Mouse (Mus musculus) liver, embryonic 16.5 days (tissue): ENCODE data around the gene Rad23a. TPM values are rescaled to one million over a fixed set of nuclear protein-coding genes. Genes with fewer than 3 reads are reported as not detected.

Experiments
- ATAC-seq: fragments of 200-750 bp; cut with Nextera tagmentation; 2 replicates; pipeline ENCODE4 v1.8.0; 2017; ENCODE audit warnings: low read depth, mild to moderate bottlenecking, moderate number of reproducible peaks, moderate library complexity
- H3K27ac ChIP-seq: fragments of 300-500 bp; sonication (generic); 2 replicates; pipeline ENCODE4 v1.5.1; 2014; ENCODE audit warnings: mild to moderate bottlenecking, low read length
- H3K27me3 ChIP-seq: fragments of 300-500 bp; sonication (generic); 2 replicates; pipeline ENCODE4 v1.6.1; 2014; ENCODE audit warnings: low read depth, low read length, mixed read lengths; ENCODE audit not compliant: control insufficient read depth, insufficient read depth
- H3K36me3 ChIP-seq: fragments of 300-500 bp; sonication (generic); 2 replicates; pipeline ENCODE4 v1.6.1; 2014; ENCODE audit warnings: mild to moderate bottlenecking; ENCODE audit not compliant: control insufficient read depth, insufficient read depth
- H3K4me1 ChIP-seq: fragments of 300-500 bp; sonication (generic); 2 replicates; pipeline ENCODE4 v1.6.1; 2014; ENCODE audit warnings: low read depth, low read length, mixed read lengths; ENCODE audit not compliant: control insufficient read depth
- H3K4me2 ChIP-seq: fragments of 300-500 bp; sonication (generic); 2 replicates; pipeline ENCODE4 v1.6.1; 2014; ENCODE audit warnings: low read depth, low read length, mixed read lengths
- H3K4me3 ChIP-seq: fragments of 300-500 bp; sonication (generic); 2 replicates; pipeline ENCODE4 v1.5.1; 2014; ENCODE audit warnings: low read depth, mild to moderate bottlenecking, low read length
- H3K9ac ChIP-seq: fragments of 300-500 bp; sonication (generic); 2 replicates; pipeline ENCODE4 v1.6.1; 2014; ENCODE audit warnings: low read depth, low read length
- H3K9me3 ChIP-seq: fragments of 300-500 bp; sonication (generic); replicated peaks from 2 replicates; pipeline ENCODE4 v1.6.1; 2016; ENCODE audit warnings: low read length; ENCODE audit not compliant: control insufficient read depth
- WGBS: fragments of 180-500 bp; shearing (Covaris S2); extraction: QIAGEN DNeasy Blood & Tissue Kit; methylation state at CpG from one replicate; pipeline ENCODE4 v1.1.7; 2014; ENCODE audit not compliant: insufficient replicate concordance; 5-methylcytosine and 5-hydroxymethylcytosine counted together
- microRNA-seq: library from miRNA; unstranded; fragments of <30 nt; microRNA quantifications from one replicate; pipeline ENCODE4, GENCODE M21; 2016
- polyA plus RNA-seq: library from polyadenylated mRNA; unstranded; fragments of >200 nt; fragmentation: Nextera tagmentation; extraction: Ambion mirVana; gene quantifications from 2 replicates; pipeline ENCODE4 v1.2.1, GENCODE M21; 2015

Rad23a gene
- polyA plus RNA-seq, 1 experiment from 2014 or later: 307 TPM

DNA sequence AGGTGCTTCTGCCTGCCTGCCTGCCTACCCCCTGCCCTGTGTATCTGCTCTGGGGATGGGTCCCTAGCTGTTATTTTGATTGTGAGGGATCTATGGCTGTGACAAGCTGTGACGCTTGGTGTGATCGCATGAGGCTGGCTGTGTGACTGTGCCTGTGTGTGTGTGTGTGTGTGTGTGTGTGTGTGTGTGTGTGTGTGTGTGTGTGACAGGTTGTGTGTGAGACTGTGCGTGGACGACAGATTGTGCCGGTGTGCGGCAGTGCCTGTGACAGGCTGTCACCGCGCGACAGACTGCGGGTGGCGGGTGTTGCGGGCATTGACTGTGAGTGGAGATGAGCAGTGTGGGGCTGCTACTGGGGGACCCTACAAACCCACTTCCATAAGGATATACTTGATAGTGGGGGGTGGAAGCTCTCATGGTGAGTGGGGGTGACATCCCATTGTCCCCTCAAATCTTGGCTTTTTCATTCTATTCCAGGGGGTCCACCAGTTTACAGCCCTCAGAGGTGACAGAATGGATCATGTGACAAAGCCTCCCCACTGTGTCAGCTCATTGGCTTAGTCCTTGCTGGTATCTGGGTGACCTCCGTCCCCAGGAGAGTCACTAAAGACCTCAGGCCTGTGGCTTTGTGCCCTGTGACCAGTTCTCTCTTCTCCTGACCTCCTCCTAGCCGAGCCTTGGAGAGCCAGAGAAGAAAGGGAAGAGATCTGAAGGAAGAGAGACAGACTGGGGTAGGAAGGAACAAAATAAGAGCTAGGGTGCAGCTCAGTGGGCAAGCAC is 52.8 kb downstream of the Rad23a start:
- Histone ChIP-seq H3K4me2 (no peak overlapping the region), H3K9me3 (no peaks in the 10 kb centered on the region), H3K36me3 (no peaks in the 10 kb centered on the region), H3K4me3 (no peak overlapping the region), H3K27me3 (peaks cover 79% of the 10 kb centered on the region), H3K4me1 (no peaks in the 10 kb centered on the region; the same call in 1 of the 2 replicates), H3K27ac (no peak overlapping the region), H3K9ac (no peak overlapping the region)
- 36% methylated on average over 14 of the region's 14 CpGs for WGBS
- no peak for ATAC-seq

DNA sequence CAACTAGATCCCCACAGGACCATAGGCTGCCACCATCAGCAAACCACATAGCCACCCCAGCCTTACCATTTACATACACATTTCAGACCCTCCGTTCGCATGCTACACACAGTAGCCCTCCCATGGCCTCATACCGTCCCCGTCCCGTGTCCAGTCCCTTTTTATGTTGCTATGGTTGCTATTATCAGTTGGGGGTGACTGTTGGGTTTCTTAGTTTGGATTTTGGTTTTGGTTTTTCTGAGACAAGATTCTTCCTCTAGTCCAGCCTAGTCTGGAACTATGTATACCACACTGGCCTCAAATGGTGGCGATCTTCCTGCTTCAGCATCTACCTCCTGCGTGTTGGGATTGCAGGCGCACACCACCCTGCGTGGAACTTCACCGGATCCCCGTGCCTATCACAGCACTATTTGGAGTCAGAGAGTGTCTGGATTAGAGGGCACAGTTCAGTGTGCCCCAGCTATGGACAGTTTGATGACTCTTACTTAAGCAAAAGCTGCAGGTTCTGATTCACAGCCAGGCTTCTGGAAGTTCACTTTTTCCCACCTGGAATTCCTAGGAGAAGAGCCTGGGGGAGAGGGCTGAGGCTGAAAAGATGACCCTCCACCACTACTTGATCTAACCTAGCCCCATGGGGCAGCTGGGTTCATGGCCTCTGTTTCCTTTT is 53.5 kb downstream of the Rad23a start:
- no peaks in the 10 kb centered on the region; the same call in 1 of the 2 replicates for H3K4me1 ChIP-seq
- H3K4me2 ChIP-seq: no peak overlapping the region
- peaks cover 87% of the 10 kb centered on the region for H3K27me3 ChIP-seq
- no peak overlapping the region for H3K27ac ChIP-seq
- no peaks in the 10 kb centered on the region for H3K9me3 ChIP-seq
- no peak overlapping the region for H3K4me3 ChIP-seq
- ATAC-seq: no peak
- 19% methylated on average over 11 of the region's 11 CpGs for WGBS
- H3K36me3 ChIP-seq: no peaks in the 10 kb centered on the region
- H3K9ac ChIP-seq: no peak overlapping the region

DNA sequence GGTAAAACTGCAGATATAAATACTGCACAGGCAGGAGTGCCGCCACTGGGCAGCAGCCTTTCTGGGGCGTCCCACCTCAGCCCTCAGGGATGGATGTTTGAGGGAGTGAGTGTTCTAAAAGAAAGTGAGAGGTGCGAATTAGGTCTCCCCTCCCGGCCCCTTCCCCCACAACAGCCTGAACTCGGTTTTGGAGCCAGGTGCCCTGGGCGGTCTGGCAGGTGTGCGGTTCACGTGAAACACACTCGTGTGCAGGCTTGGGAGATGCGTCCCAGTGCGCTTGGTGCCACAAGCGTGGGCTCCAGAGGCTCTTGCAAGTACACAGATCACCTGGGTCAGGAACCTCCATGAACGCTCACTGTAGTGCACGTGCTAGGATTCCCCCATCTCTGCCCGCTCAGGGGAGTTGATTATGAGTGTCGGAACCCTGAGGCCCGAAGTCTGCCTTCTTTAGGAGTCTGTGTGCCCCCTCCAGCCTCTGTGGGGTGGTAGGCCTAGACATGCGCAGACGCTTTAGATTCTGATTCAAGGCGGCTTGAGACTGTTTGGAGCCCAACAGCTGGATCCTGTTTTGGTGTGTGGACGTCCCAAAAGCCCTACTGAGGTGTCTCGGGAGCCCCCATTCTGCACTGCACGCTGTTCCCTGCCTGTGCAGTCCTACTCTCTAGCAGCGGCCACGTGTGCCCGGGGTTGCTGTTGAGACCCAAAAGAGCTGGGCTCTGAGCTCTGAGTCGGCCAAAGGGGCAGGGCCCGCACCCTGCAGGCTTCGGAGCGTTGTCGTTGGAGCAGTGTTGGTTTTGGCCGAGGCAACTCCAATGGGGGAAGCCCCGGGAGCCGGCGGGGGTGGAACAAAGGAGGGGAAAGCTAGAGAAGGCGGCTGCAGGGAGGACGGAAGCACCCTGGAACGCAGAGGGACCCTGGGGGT is 54.4 kb downstream of the Rad23a start:
- Histone ChIP-seq H3K36me3 (no peaks in the 10 kb centered on the region), H3K4me2 (no peak overlapping the region), H3K27me3 (peaks cover 96% of the 10 kb centered on the region), H3K9me3 (no peaks in the 10 kb centered on the region), H3K27ac (no peak overlapping the region), H3K9ac (no peak overlapping the region), H3K4me1 (no peaks in the 10 kb centered on the region; the same call in 1 of the 2 replicates), H3K4me3 (no peak overlapping the region)
- 9% methylated on average over 38 of the region's 38 CpGs for WGBS
- no peak for ATAC-seq

DNA sequence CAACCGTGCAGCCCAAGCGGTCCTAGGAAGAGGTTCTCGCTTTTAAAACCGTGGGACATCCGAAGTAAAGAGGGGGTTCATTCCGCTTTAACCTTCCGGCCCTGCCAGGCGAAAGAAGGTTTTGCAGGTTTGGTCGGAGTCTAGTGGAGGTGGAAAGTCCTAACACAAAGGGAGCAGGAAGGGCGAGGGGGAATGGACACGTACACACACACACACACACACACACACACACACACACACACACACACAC is 55.0 kb downstream of the Rad23a start:
- Histone ChIP-seq H3K36me3 (no peaks in the 10 kb centered on the region), H3K27ac (no peak overlapping the region), H3K9ac (no peak overlapping the region), H3K9me3 (no peaks in the 10 kb centered on the region), H3K4me3 (no peak overlapping the region), H3K27me3 (peaks cover 99% of the 10 kb centered on the region), H3K4me2 (no peak overlapping the region), H3K4me1 (no peaks in the 10 kb centered on the region; the same call in 1 of the 2 replicates)
- ATAC-seq: no peak
- 2% methylated on average over 11 of the region's 11 CpGs for WGBS

DNA sequence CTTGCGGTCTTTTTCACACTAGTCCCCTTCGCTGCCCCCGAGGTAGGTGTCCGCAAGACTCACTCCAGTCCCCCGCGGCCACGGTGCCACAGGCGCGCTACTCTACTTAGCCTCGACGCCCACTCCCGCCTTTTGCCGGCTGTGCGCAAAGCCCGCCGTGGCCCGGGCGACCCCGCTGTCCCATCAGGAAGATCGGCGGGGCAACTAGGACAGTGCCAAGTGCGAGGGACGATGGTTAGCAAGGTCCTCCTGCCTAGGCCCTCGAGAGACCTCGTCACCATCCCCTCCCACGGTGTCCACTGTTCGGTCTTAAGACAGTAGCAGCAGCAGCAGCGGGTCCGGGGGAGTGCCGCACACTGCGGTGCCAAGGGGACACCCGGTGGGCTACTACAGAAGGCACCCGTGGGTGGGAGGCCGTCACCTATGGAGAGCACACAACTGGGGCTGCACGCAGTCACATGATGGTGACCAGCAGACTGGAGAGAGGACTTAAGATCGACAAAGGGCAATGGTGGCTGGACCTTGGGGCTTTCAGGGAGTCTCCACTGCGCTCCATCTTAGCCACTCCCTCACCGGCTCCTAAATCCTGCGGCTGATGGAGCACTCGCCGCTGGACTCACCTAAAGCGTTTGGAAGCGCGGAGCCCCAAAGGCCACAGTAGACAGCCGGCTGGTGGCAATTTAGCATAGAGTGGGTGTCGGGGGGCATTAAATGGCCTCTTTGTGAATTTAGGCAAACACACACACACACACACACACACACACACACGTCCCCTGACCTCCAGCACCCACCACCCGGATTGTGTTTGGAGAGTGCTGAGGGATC is 55.6 kb downstream of the Rad23a start:
- H3K4me2 ChIP-seq: no peak overlapping the region
- no peaks in the 10 kb centered on the region for H3K36me3 ChIP-seq
- no peak overlapping the region for H3K27ac ChIP-seq
- H3K9me3 ChIP-seq: no peaks in the 10 kb centered on the region
- no peaks in the 10 kb centered on the region; the same call in 1 of the 2 replicates for H3K4me1 ChIP-seq
- H3K27me3 ChIP-seq: peaks cover 100% of the 10 kb centered on the region
- no peak overlapping the region for H3K4me3 ChIP-seq
- no peak overlapping the region for H3K9ac ChIP-seq
- WGBS: 3% methylated on average over 48 of the region's 48 CpGs
- ATAC-seq: no peak

Small RNA genes within 50 kb of the gene (microRNA-seq; reads per million reads assigned to microRNA genes)
- gene Mir7069: 4.2 reads per million, percentile 15 among the genes with 10 or more reads in this experiment

Other genes starting within 250 kb of the Rad23a start
- 17.3 and 20.3 TPM in 2 replicates for gene Ier2, start 177.8 kb downstream of the Rad23a start, polyA plus RNA-seq
- 27.3 and 27.7 TPM in 2 replicates for gene Trmt1, start 154.4 kb downstream of the Rad23a start, polyA plus RNA-seq
- gene Nacc1, start 152.8 kb downstream of the Rad23a start, polyA plus RNA-seq: 5.4 and 6.3 TPM in 2 replicates
- 43.7 and 45.6 TPM in 2 replicates for gene Lyl1, start 139.2 kb downstream of the Rad23a start, polyA plus RNA-seq
- gene G430095P16Rik, start 117.7 kb downstream of the Rad23a start, polyA plus RNA-seq: 7.0 and 7.8 TPM in 2 replicates
- 2.0 and 2.4 TPM in 2 replicates for gene Nfix, start 40.3 kb downstream of the Rad23a start, polyA plus RNA-seq
- gene Dand5, start 17.8 kb downstream of the Rad23a start, polyA plus RNA-seq: 2.5 and 3.0 TPM in 2 replicates
- 41.5 and 41.9 TPM in 2 replicates for gene Gadd45gip1, start 9.1 kb downstream of the Rad23a start, polyA plus RNA-seq
- 473 and 480 TPM in 2 replicates for gene Calr, start 6.3 kb upstream of the Rad23a start, polyA plus RNA-seq
- 52.7 and 53.1 TPM in 2 replicates for gene Farsa, start 16.3 kb upstream of the Rad23a start, polyA plus RNA-seq
- 41.2 and 47.8 TPM in 2 replicates for gene Syce2, start 31.4 kb upstream of the Rad23a start, polyA plus RNA-seq
- 65.7 and 73.0 TPM in 2 replicates for gene Gcdh, start 53.3 kb upstream of the Rad23a start, polyA plus RNA-seq
- 394 and 409 TPM in 2 replicates for gene Klf1, start 61.3 kb upstream of the Rad23a start, polyA plus RNA-seq
- 12.5 and 13.6 TPM in 2 replicates for gene Dnase2a, start 67.9 kb upstream of the Rad23a start, polyA plus RNA-seq
- 0.09 and 0.15 TPM in 2 replicates for gene Mast1, start 96.7 kb upstream of the Rad23a start, polyA plus RNA-seq
- gene Rtbdn, start 106.3 kb upstream of the Rad23a start, polyA plus RNA-seq: 0.20 and 0.44 TPM in 2 replicates
- gene Gm49661, start 128.8 kb upstream of the Rad23a start, polyA plus RNA-seq: 0.45 and 1.4 TPM in 2 replicates
- gene Prdx2, start 128.9 kb upstream of the Rad23a start, polyA plus RNA-seq: 1,724 and 1,773 TPM in 2 replicates
- 91.6 and 98.1 TPM in 2 replicates for gene Rnaseh2a, start 129.1 kb upstream of the Rad23a start, polyA plus RNA-seq
- 10.6 and 16.5 TPM in 2 replicates for gene Junb, start 138.1 kb upstream of the Rad23a start, polyA plus RNA-seq
- gene Hook2, start 149.9 kb upstream of the Rad23a start, polyA plus RNA-seq: 8.5 and 9.5 TPM in 2 replicates
- not detected in 2 replicates for gene Best2, start 173.9 kb upstream of the Rad23a start, polyA plus RNA-seq
- 48.6 and 55.8 TPM in 2 replicates for gene Asna1, start 184.6 kb upstream of the Rad23a start, polyA plus RNA-seq
- gene Trir, start 186.2 kb upstream of the Rad23a start, polyA plus RNA-seq: 49.2 and 50.0 TPM in 2 replicates
- 17.7 and 17.8 TPM in 2 replicates for gene Tnpo2, start 196.2 kb upstream of the Rad23a start, polyA plus RNA-seq
- gene Fbxw9, start 219.4 kb upstream of the Rad23a start, polyA plus RNA-seq: 10.3 and 10.4 TPM in 2 replicates
- not detected in 2 replicates for gene Gm5741, start 227.3 kb upstream of the Rad23a start, polyA plus RNA-seq
- gene Dhps, start 231.1 kb upstream of the Rad23a start, polyA plus RNA-seq: 23.5 and 25.7 TPM in 2 replicates
- 56.0 and 58.2 TPM in 2 replicates for gene Wdr83os, start 240.1 kb upstream of the Rad23a start, polyA plus RNA-seq
- gene Wdr83, start 240.6 kb upstream of the Rad23a start, polyA plus RNA-seq: 22.0 and 23.6 TPM in 2 replicates
- 38.7 and 44.4 TPM in 2 replicates for gene Man2b1, start 242.6 kb upstream of the Rad23a start, polyA plus RNA-seq